30 mouse cellular contexts compared by ENCODE assay signal in the genomic region with DNA sequence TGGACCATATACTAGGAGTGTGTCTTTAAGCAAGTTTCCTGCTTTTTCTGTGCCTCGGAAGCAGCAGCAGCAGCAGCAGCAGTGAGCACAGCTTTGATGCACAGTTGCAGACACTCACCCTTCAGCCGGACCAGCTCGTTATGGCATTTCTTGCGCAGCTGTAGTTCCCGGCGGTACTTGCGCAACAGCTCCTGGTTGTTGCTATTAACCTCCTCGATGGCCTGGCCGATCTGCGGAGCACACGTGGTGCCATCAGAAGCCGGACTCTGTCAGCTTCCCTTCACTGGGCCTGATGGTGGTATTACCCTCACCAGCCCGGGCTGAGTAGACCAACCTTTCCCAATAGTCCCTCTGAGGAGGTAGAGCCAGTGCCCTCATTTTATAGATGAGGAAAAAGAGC. TPM values are rescaled to one million over a fixed set of nuclear protein-coding genes. Genes with fewer than 3 reads are reported as not detected.
DNase-seq lines count a peak whose midpoint lies in the region; ATAC-seq and TF ChIP-seq lines count a peak whose summit lies in the region.
"Had no signal": no experiment of that assay in that cellular context is flagged by ENCODE, and none has a peak within 500 bp of the region (broad histone marks: within the 10 kb centered on the region; RNA-seq: fewer than 3 reads in every experiment).

No protein-coding gene starts in this region.

- H3K4me2 ChIP-seq in liver, postnatal 0 days (ENCODE audit: low read depth, low read length): no peak overlapping the region
- H3K4me2 ChIP-seq: forebrain, embryonic 13.5 days; heart, embryonic 12.5 days; heart, embryonic 15.5 days; hindbrain, embryonic 13.5 days had no signal

- no peak overlapping the region for H3K9ac ChIP-seq in liver, postnatal 0 days (replicated peaks)
- H3K9ac ChIP-seq: forebrain, embryonic 13.5 days; heart, embryonic 12.5 days; heart, embryonic 15.5 days; hindbrain, embryonic 13.5 days had no signal

- no peak for TF ChIP-seq EP300 in liver, postnatal 0 days (IDR thresholded peaks at IDR 0.05; ENCODE audit: low read depth)

- H3K4me1 ChIP-seq in liver, postnatal 0 days (ENCODE audit: insufficient read depth): no peaks in the 10 kb centered on the region
- H3K4me1 ChIP-seq: forebrain, embryonic 10.5 days; forebrain, embryonic 13.5 days; heart, embryonic 12.5 days; heart, embryonic 15.5 days had no signal

- intact Hi-C loops in left cerebral cortex, postnatal 25 days (cut with DNase I): no loop called here

- peak; percentile 56 for ATAC-seq in liver, postnatal 0 days
- ATAC-seq in megakaryocyte, adult 5-6 weeks (ENCODE audit: poor library complexity, severe bottlenecking): peak; percentile 75
- ATAC-seq: CD4-positive, CD25-positive, alpha-beta regulatory T cell, adult 4 months; forebrain, embryonic 13.5 days; forebrain, embryonic 16.5 days; hindbrain, embryonic 16.5 days had no signal

- no peaks in the 10 kb centered on the region for H3K27me3 ChIP-seq in liver, postnatal 0 days (ENCODE audit: insufficient read depth, low read length)
- H3K27me3 ChIP-seq: forebrain, embryonic 13.5 days; hindbrain, embryonic 13.5 days had no signal

- H3K9me3 ChIP-seq in liver, postnatal 0 days (ENCODE audit: low read length): no peaks in the 10 kb centered on the region
- H3K9me3 ChIP-seq: forebrain, embryonic 10.5 days; forebrain, embryonic 13.5 days; heart, embryonic 12.5 days; heart, embryonic 15.5 days; hindbrain, embryonic 10.5 days; hindbrain, embryonic 13.5 days had no signal

- H3K36me3 ChIP-seq in liver, postnatal 0 days (replicated peaks; ENCODE audit: insufficient read depth, low read length): peaks cover 27% of the 10 kb centered on the region

- no peak overlapping the region for H3K4me3 ChIP-seq in liver, postnatal 0 days (ENCODE audit: low read depth, low read length)
- H3K4me3 ChIP-seq: forebrain, embryonic 10.5 days; forebrain, embryonic 13.5 days; gastrocnemius, adult 2 months; heart, embryonic 12.5 days; heart, embryonic 15.5 days; hindbrain, embryonic 10.5 days; hindbrain, embryonic 13.5 days had no signal

- 62% methylated on average over 13 of the region's 13 CpGs for WGBS in liver, postnatal 0 days (ENCODE audit: insufficient replicate concordance)

- no peak overlapping the region for H3K27ac ChIP-seq in liver, postnatal 0 days (ENCODE audit: low read depth)
- H3K27ac ChIP-seq: forebrain, embryonic 10.5 days; forebrain, embryonic 13.5 days; gastrocnemius, adult 2 months; heart, embryonic 15.5 days; hindbrain, embryonic 10.5 days; hindbrain, embryonic 13.5 days had no signal

- peak; percentile 49 for DNase-seq in liver, postnatal 0 days
- no peak for DNase-seq in liver
- DNase-seq in lung, postnatal 36 days: peak; percentile 23
- DNase-seq in lung, postnatal 14 days: no peak
- DNase-seq in left cerebral cortex, postnatal 25 days (ENCODE audit: low spot score in 2 of 2): no peak
- no peak for DNase-seq in neural tube, embryonic 10.5 days (ENCODE audit: extremely low spot score, low spot score)
- DNase-seq: adrenal gland, adult 2 months; adrenal gland, postnatal 14 days; cerebellum, adult 11 months; cerebellum, adult 2 months; cerebellum, adult 9-11 months; cerebellum, postnatal 25 days; gastrocnemius, adult 2 months; gastrocnemius, postnatal 14 days; heart, adult 18-20 months; heart, postnatal 10 days; heart, postnatal 36 days had no signal

- TF ChIP-seq CTCF in liver, postnatal 0 days (IDR thresholded peaks at IDR 0.05; ENCODE audit: low read depth): no peak

RNA-seq across cellular contexts. Expression of a gene that starts 26.3 kb away (rescaled TPM):
- polyA plus RNA-seq in liver, postnatal 0 days (2015; fragmentation: Nextera tagmentation; extraction: Ambion mirVana): 4.7 and 5.1 TPM in 2 replicates
- total RNA-seq in megakaryocyte, adult 5-6 weeks (2015): 3.7 and 6.7 TPM in 2 replicates
- 15.6 and 21.8 TPM in 2 replicates for total RNA-seq in megakaryocyte, adult 5-6 weeks (2017)
- total RNA-seq in left cerebral cortex, postnatal 25 days (2021): 10 to 100 TPM; 47.0 to 47.5 TPM

RNA-seq across cellular contexts. Expression of a gene that starts 52.4 kb away (rescaled TPM):
- polyA plus RNA-seq in liver, postnatal 0 days (2015; fragmentation: Nextera tagmentation; extraction: Ambion mirVana): 0.21 and 0.28 TPM in 2 replicates
- total RNA-seq in megakaryocyte, adult 5-6 weeks (2015): 0.38 and 0.52 TPM in 2 replicates
- total RNA-seq in megakaryocyte, adult 5-6 weeks (2017): 0.18 and 0.33 TPM in 2 replicates
- total RNA-seq in left cerebral cortex, postnatal 25 days (2021): 1 to 10 TPM; 1.0 to 1.4 TPM
- total RNA-seq: adrenal gland, adult 2 months; adrenal gland, postnatal 14 days; adrenal gland, postnatal 4 days; gastrocnemius, adult 2 months; gastrocnemius, postnatal 14 days; gastrocnemius, postnatal 4 days; heart, adult 18-20 months; heart, postnatal 10 days; heart, postnatal 36 days had no signal
- polyA plus RNA-seq: adrenal gland, adult 2 months; CD4-positive, CD25-positive, alpha-beta regulatory T cell, adult 4 months; embryonic facial prominence, embryonic 11.5 days; heart, embryonic 12.5 days had no signal

Comparison
In these comparisons a context has a peak if more than half of its experiments do, and no peak if none do; other contexts are left out.
1. DNase-seq: peak in liver, postnatal 0 days (single experiment) and lung, postnatal 36 days (single experiment); none in liver (single experiment), lung, postnatal 14 days (single experiment), left cerebral cortex, postnatal 25 days (0 of 2) and neural tube, embryonic 10.5 days (single experiment).